Mouse (Mus musculus) ES-Bruce4 (cell line): ENCODE results near the gene D230025D16Rik. TPM values are rescaled to one million over a fixed set of nuclear protein-coding genes. Genes with fewer than 3 reads are reported as not detected.

Experiments
- H3K27ac ChIP-seq: 2 replicates; pipeline ENCODE4 v1.5.1; 2012; ENCODE audit warnings: low read length, inconsistent platforms; ENCODE audit not compliant: insufficient read depth
- H3K27me3 ChIP-seq: 2 replicates; pipeline ENCODE4 v1.6.1; 2012; ENCODE audit warnings: mild to moderate bottlenecking, low read length, inconsistent platforms; ENCODE audit not compliant: control insufficient read depth, poor library complexity, insufficient read depth, severe bottlenecking
- H3K36me3 ChIP-seq: 2 replicates; pipeline ENCODE4 v1.6.1; 2012; ENCODE audit warnings: inconsistent platforms, mild to moderate bottlenecking, low read length, moderate library complexity; ENCODE audit not compliant: control insufficient read depth, poor library complexity, insufficient read depth, severe bottlenecking
- H3K4me1 ChIP-seq: one replicate; pipeline ENCODE4 v1.8.1; 2011; ENCODE audit warnings: low read length; ENCODE audit not compliant: control insufficient read depth, insufficient read depth
- H3K4me3 ChIP-seq: 2 replicates; pipeline ENCODE4 v1.5.1; 2011; ENCODE audit warnings: low read depth, mild to moderate bottlenecking, low read length
- H3K9ac ChIP-seq: 2 replicates; pipeline ENCODE4 v1.6.1; 2012; ENCODE audit warnings: low read depth, mild to moderate bottlenecking, inconsistent platforms; ENCODE audit not compliant: poor library complexity, severe bottlenecking
- H3K9me3 ChIP-seq: replicated peaks from 2 replicates; pipeline ENCODE4 v1.6.1; 2012; ENCODE audit warnings: mild to moderate bottlenecking, low read length, inconsistent platforms; ENCODE audit not compliant: control insufficient read depth, poor library complexity, insufficient read depth, severe bottlenecking
- CTCF ChIP-seq: IDR thresholded peaks from one replicate; pipeline ENCODE4 v1.8.1; 2011; ENCODE audit warnings: low read depth, low read length
- EP300 ChIP-seq: IDR thresholded peaks from 2 replicates; pipeline ENCODE4 v1.6.1; 2011; ENCODE audit warnings: low read depth, low read length; ENCODE audit not compliant: insufficient read depth
- POLR2A ChIP-seq: IDR thresholded peaks from one replicate; pipeline ENCODE4 v1.8.1; 2011; ENCODE audit warnings: low read length; ENCODE audit not compliant: insufficient read depth
- polyA plus RNA-seq: library from polyadenylated mRNA; stranded (reverse); fragments of >200 nt; gene quantifications from 2 replicates; pipeline ENCODE4 v1.2.4, GENCODE M21; 2011; ENCODE audit warnings: low read depth; ENCODE audit not compliant: missing spikeins, insufficient read depth, insufficient read length

The D230025D16Rik gene
- polyA plus RNA-seq, 1 experiment: 88.0 TPM

DNA sequence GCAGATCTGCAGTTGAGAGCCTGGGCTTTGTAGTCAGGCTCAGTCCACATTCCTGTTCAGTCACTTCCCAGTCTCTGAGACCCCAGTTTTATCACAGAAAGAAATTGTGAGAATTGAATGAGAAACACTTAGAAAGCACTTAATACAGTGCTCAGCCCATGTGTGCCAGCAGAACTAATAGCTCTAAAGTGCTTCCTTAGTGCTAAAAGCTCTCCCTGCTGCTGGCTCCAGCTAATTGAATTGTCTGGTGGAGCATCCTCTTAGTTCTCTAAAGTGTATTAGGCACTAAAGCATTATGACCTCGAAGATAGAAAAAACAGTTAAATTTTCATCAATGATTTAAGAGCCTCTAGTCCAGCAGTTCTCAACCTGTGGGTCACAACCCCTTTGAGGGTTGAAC is 19.2 kb upstream of the D230025D16Rik start:
- Histone ChIP-seq H3K9ac (no peak overlapping the region), H3K36me3 (peaks cover 4% of the 10 kb centered on the region), H3K27me3 (no peaks in the 10 kb centered on the region), H3K4me3 (no peak overlapping the region), H3K9me3 (no peaks in the 10 kb centered on the region), H3K4me1 (no peaks in the 10 kb centered on the region), H3K27ac (no peak overlapping the region)
- TF ChIP-seq POLR2A: no peak
- no peak for TF ChIP-seq CTCF
- TF ChIP-seq EP300: no peak

DNA sequence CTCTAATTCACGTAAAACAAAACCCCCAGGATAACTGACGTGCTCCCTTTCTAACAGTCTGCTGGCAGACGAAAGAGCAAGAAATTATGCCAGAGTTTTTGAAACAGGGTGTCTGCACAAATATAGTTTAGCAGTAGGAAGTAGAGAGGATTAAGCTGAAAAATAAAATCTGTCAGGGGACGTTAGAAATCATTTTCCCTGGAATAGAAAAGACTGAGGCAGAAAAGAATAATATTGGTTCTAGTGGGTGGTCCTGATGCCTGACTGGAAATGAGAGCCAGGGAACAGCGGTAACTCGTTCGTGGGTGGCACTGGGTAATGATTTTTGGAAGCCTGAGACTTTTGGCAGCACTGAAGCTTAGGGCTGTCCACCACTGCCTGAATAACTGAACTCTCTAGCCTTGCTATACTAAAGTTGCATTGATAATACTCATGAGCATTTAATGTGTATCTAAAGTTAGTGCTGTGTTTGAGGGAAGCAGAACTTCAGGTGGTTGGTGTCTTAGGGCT is 18.1 kb upstream of the D230025D16Rik start:
- no peaks in the 10 kb centered on the region for H3K9me3 ChIP-seq
- no peak overlapping the region for H3K27ac ChIP-seq
- peaks cover 5% of the 10 kb centered on the region for H3K36me3 ChIP-seq
- no peak overlapping the region for H3K9ac ChIP-seq
- no peaks in the 10 kb centered on the region for H3K4me1 ChIP-seq
- TF ChIP-seq CTCF (no peak), POLR2A (no peak), EP300 (no peak)
- no peaks in the 10 kb centered on the region for H3K27me3 ChIP-seq
- no peak overlapping the region for H3K4me3 ChIP-seq

- Histone ChIP-seq H3K27ac (no peak overlapping the region), H3K4me1 (no peaks in the 10 kb centered on the region), H3K27me3 (no peaks in the 10 kb centered on the region), H3K36me3 (peaks cover 5% of the 10 kb centered on the region), H3K9me3 (no peaks in the 10 kb centered on the region), H3K9ac (no peak overlapping the region), H3K4me3 (no peak overlapping the region)
- TF ChIP-seq EP300: no peak
- TF ChIP-seq POLR2A: no peak
- TF ChIP-seq CTCF: no peak
These were observed 17.2 kb upstream of the D230025D16Rik start for GRCm38 (mm10) chr8:105207675-105208273.

- H3K9ac ChIP-seq: no peak overlapping the region
- no peak overlapping the region for H3K27ac ChIP-seq
- no peaks in the 10 kb centered on the region for H3K27me3 ChIP-seq
- peaks cover 3% of the 10 kb centered on the region for H3K36me3 ChIP-seq
- H3K4me1 ChIP-seq: no peaks in the 10 kb centered on the region
- TF ChIP-seq CTCF (no peak), EP300 (no peak)
- H3K4me3 ChIP-seq: no peak overlapping the region
- no peaks in the 10 kb centered on the region for H3K9me3 ChIP-seq
These were observed 15.5 kb upstream of the D230025D16Rik start for GRCm38 (mm10) chr8:105209153-105210110.

GRCm38 (mm10) chr8:105214104-105214503 is 10.8 kb upstream of the D230025D16Rik start:
- TF ChIP-seq CTCF: no peak
- TF ChIP-seq EP300: no peak
- TF ChIP-seq POLR2A: no peak
- Histone ChIP-seq H3K4me1 (no peaks in the 10 kb centered on the region), H3K9me3 (no peaks in the 10 kb centered on the region), H3K27ac (no peak overlapping the region), H3K4me3 (no peak overlapping the region), H3K9ac (no peak overlapping the region), H3K36me3 (peaks cover 5% of the 10 kb centered on the region), H3K27me3 (no peaks in the 10 kb centered on the region)
